Mouse (Mus musculus): ENCODE results near the gene Git1. TPM values are rescaled to one million over a fixed set of nuclear protein-coding genes. Genes with fewer than 3 reads are reported as not detected.

The Git1 gene
- total and polyA plus RNA-seq, 3 experiments = 8.8 to 57.8 (median 28.9) TPM

DNA sequence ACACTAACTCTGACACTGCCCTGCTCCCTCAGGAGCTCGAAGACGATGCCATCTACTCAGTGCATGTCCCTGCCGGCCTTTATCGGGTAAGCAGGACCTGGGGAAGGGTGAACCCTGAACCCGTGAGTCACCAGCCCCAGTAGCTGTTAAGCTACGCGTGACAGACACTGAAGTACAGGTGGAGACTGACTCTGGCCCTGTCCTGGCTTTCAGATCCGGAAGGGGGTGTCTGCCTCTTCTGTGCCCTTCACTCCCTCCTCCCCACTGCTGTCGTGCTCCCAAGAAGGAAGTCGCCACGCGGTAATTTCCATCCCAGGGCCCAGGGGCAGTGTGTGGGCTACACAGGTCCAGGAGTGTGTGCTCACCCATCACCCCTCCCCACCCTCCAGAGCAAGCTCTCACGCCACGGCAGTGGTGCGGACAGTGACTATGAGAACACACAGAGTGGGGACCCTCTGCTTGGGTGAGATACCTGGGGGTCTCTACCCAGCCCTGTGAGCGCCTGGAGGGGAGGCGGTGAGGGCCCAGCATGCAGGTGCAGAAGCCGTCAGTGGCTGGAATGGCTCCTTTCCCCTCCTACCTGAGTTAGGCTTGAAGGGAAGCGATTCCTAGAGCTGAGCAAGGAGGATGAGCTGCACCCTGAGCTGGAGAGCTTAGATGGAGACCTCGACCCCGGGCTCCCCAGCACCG, 12.1 kb downstream of the Git1 start:
- Histone ChIP-seq H3K4me3 (replicated peaks in 1 of 3; ENCODE audit: low read depth in 2 of 3, low read length in 2 of 3, poor library complexity in 1 of 3) (no peak overlapping the region), H3K4me1 (ENCODE audit: control insufficient read depth in 1 of 2, insufficient read depth in 2 of 2) (peaks cover 7 to 27% of the 10 kb centered on the region in 2 experiments), H3K9ac (ENCODE audit: insufficient read depth, low read depth) (no peak overlapping the region), H3K79me2 (replicated peaks; ENCODE audit: control insufficient read depth, extremely low read depth, insufficient read depth, poor library complexity, severe bottlenecking) (no peaks in the 10 kb centered on the region), H3K9me3 (replicated peaks; ENCODE audit: low read length) (no peaks in the 10 kb centered on the region), H3K4me2 (ENCODE audit: insufficient read depth, low read depth, poor library complexity, severe bottlenecking) (no peak overlapping the region), H3K27me3 (replicated peaks) (no peaks in the 10 kb centered on the region), H3K27ac (ENCODE audit: insufficient read depth, low read depth) (no peak overlapping the region), H3K36me3 (replicated peaks in 1 of 2; ENCODE audit: control insufficient read depth in 1 of 2, insufficient read depth in 1 of 2, low read length in 1 of 2) (peaks cover 61 to 95% of the 10 kb centered on the region in 2 experiments)
- dilution Hi-C loops (cut with MboI; ENCODE audit: extremely low pct_ligation_motif_present, extremely low pct_unique_long_range_greater_than_20kb, low sequenced_read_pairs) = no loop called here
- in situ Hi-C loops (cut with MboI; ENCODE audit: low pct_ligation_motif_present, low pct_unique_long_range_greater_than_20kb, low sequenced_read_pairs) = no loop called here
- TF ChIP-seq CTCF (conservative IDR thresholded peaks at IDR 0.05 in 1 of 2, IDR thresholded peaks at IDR 0.05 in 1 of 2; ENCODE audit: low read depth in 2 of 2, low read length in 2 of 2) (no peak), CHD1 (IDR thresholded peaks at IDR 0.05; ENCODE audit: low read depth, low read length) (no peak), RAD21 (IDR thresholded peaks at IDR 0.05; ENCODE audit: low read depth, low read length) (no peak), KAT2A (IDR thresholded peaks at IDR 0.05; ENCODE audit: insufficient replicate concordance, low read length) (no peak), JUN (IDR thresholded peaks at IDR 0.05; ENCODE audit: insufficient read depth, low read depth, low read length) (no peak), GABPA (IDR thresholded peaks at IDR 0.05; ENCODE audit: insufficient replicate concordance, low read depth, low read length) (no peak), MXI1 (IDR thresholded peaks at IDR 0.05; ENCODE audit: low read depth, low read length) (no peak), MAFK (IDR thresholded peaks at IDR 0.05; ENCODE audit: insufficient replicate concordance, low read length) (no peak), E2F4 (IDR thresholded peaks at IDR 0.05; ENCODE audit: insufficient replicate concordance, low read depth, low read length) (no peak), UBTF (IDR thresholded peaks at IDR 0.05; ENCODE audit: low read depth, low read length) (no peak), RCOR1 (conservative IDR thresholded peaks at IDR 0.05; ENCODE audit: low read depth, low read length) (no peak), TCF12 (IDR thresholded peaks at IDR 0.05; ENCODE audit: low read depth, low read length) (no peak), PAX5 (IDR thresholded peaks at IDR 0.05; ENCODE audit: low read length) (no peak), SIN3A (IDR thresholded peaks at IDR 0.05; ENCODE audit: low read length) (no peak), ELF1 (IDR thresholded peaks at IDR 0.05; ENCODE audit: low read depth, low read length) (no peak), BHLHE40 (IDR thresholded peaks at IDR 0.05; ENCODE audit: low read depth, low read length) (no peak), JUND (conservative IDR thresholded peaks at IDR 0.05; ENCODE audit: low read depth, low read length) (no peak), POLR2AphosphoS2 (IDR thresholded peaks at IDR 0.05; ENCODE audit: low read depth, low read length) (no peak)
- no peak for DNase-seq (ENCODE audit: extremely low read depth)

DNA sequence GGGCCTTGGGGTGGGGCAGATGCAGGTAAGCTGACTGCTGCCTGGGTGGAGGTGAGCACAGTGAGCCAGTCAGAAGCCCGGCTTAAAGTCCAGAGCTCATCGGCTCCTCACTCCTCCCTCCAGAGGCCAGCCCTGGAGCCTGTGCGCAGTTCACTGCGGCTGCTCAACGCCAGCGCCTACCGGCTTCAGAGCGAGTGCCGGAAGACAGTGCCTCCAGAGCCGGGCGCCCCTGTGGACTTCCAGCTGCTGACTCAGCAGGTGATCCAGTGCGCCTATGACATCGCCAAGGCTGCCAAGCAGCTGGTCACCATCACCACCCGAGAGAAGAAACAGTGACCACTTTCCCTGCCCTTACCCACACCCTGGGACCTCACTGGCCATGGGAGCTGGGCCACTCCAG, 12.9 kb downstream of the Git1 start:
- peaks cover 57 to 91% of the 10 kb centered on the region in 2 experiments for H3K36me3 ChIP-seq (replicated peaks in 1 of 2; ENCODE audit: control insufficient read depth in 1 of 2, insufficient read depth in 1 of 2, low read length in 1 of 2)
- H3K9me3 ChIP-seq (replicated peaks; ENCODE audit: low read length) = no peaks in the 10 kb centered on the region
- DNase-seq (ENCODE audit: extremely low read depth) = no peak
- peak; percentile 62; the same call in 1 of the 2 replicates for TF ChIP-seq MAFK (IDR thresholded peaks at IDR 0.05; ENCODE audit: insufficient replicate concordance, low read length)
- no peak for TF ChIP-seq RCOR1 (conservative IDR thresholded peaks at IDR 0.05; ENCODE audit: low read depth, low read length)
- no peak for TF ChIP-seq SMC3 (IDR thresholded peaks at IDR 0.05; ENCODE audit: low read depth, low read length)
- H3K4me2 ChIP-seq (ENCODE audit: insufficient read depth, low read depth, poor library complexity, severe bottlenecking) = no peak overlapping the region
- H3K9ac ChIP-seq (ENCODE audit: insufficient read depth, low read depth) = no peak overlapping the region
- no peaks in the 10 kb centered on the region for H3K27me3 ChIP-seq (replicated peaks)
- dilution Hi-C loops (cut with MboI; ENCODE audit: extremely low pct_ligation_motif_present, extremely low pct_unique_long_range_greater_than_20kb, low sequenced_read_pairs) = no loop called here
- no peak overlapping the region for H3K27ac ChIP-seq (ENCODE audit: insufficient read depth, low read depth)
- peaks cover 7 to 21% of the 10 kb centered on the region in 2 experiments for H3K4me1 ChIP-seq (ENCODE audit: control insufficient read depth in 1 of 2, insufficient read depth in 2 of 2)
- no peak overlapping the region for H3K4me3 ChIP-seq (replicated peaks in 1 of 3; ENCODE audit: low read depth in 2 of 3, low read length in 2 of 3, poor library complexity in 1 of 3)
- in situ Hi-C loops (cut with MboI; ENCODE audit: low pct_ligation_motif_present, low pct_unique_long_range_greater_than_20kb, low sequenced_read_pairs) = no loop called here
- no peaks in the 10 kb centered on the region for H3K79me2 ChIP-seq (replicated peaks; ENCODE audit: control insufficient read depth, extremely low read depth, insufficient read depth, poor library complexity, severe bottlenecking)

Measured in CH12.LX (cell line).